Mouse (Mus musculus): ENCODE data around the gene Trim14. TPM values are rescaled to one million over a fixed set of nuclear protein-coding genes. Genes with fewer than 3 reads are reported as not detected.
"Not testable (repeated sequence)": the region's sequence is repeated elsewhere in the genome, so short reads cannot be mapped to it uniquely, and the experiment has no call there.

The Trim14 gene
- total RNA-seq (2014; fragmentation: Nextera tagmentation) (13.0 and 18.7 TPM in 2 replicates), total RNA-seq (2017) (18.2 and 19.5 TPM in 2 replicates), polyA plus RNA-seq (2012) (25.9 and 27.2 TPM in 2 replicates)

GRCm38 (mm10) chr4:46535840-46536361, at the start of gene Trim14:
Trim14 (minus strand) TSS chr4:46536141.
- Histone ChIP-seq H3K4me1 (ENCODE audit: insufficient read depth, low read depth, low read length) (peaks cover 62% of the 10 kb centered on the region), H3K27me3 (ENCODE audit: insufficient read depth, low read length) (no peaks in the 10 kb centered on the region)

DNA sequence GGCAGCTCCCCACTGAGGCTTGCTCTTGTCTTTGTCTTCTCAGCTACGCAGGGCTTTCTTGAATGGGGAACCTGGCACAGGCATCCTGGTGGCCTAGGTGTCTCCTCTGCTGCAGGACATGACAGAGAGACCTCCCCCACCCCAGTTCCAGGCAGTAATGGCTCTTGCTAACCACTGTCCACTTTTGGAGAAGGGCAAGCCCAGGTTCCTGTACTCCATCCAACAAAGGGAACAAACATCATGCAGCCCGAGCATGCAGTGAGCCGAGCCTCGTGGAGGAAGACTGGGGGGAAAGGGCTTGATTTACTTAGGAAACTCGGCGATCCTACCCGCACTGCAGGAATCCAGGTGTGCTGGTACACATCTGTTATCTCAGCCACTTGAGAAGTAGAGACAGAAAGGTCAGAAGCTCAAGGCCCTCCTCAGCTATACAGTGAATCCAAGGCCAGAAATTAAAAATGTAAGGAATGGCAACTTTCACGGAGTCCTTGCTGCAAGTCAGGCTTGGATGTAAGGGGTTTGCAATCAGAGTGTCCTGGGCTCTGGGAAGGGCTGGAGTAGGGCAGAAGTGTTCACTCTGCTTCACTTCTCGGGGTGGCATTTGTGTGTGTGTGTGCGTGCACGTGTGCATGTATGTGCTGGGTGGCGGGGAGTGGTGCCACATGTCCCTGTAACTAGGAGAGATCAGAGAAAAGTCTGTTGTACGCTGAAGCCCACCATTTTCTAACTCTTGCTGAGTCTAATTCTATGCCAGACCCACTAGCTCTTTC, 49.3 kb upstream of the Trim14 start:
- no peaks in the 10 kb centered on the region for H3K27me3 ChIP-seq (ENCODE audit: insufficient read depth, low read length)
- ATAC-seq (ENCODE audit: extremely low read depth, insufficient number of reproducible peaks, low FRiP score, poor library complexity, severe bottlenecking) (no peak), DNase-seq (ENCODE audit: low spot score) (no peak)
- peak overlapping the region; percentile 58; the same call in 1 of the 2 replicates for H3K4me3 ChIP-seq (ENCODE audit: low read depth, low read length)
- TF ChIP-seq TAL1 (conservative IDR thresholded peaks at IDR 0.05; ENCODE audit: low read depth, low read length) (no peak), CTCF (IDR thresholded peaks at IDR 0.05; ENCODE audit: low read depth, low read length) (no peak), POLR2AphosphoS5 (IDR thresholded peaks at IDR 0.05; ENCODE audit: insufficient replicate concordance, low read depth, low read length) (no peak), GATA1 (IDR thresholded peaks at IDR 0.05; ENCODE audit: borderline replicate concordance, low read length) (no peak), GATA2 (IDR thresholded peaks at IDR 0.05; ENCODE audit: borderline replicate concordance, low read depth, low read length) (no peak)
- H3K4me1 ChIP-seq (ENCODE audit: insufficient read depth, low read depth, low read length), result peaks cover 59% of the 10 kb centered on the region
- peaks cover 54% of the 10 kb centered on the region for H3K36me3 ChIP-seq (replicated peaks)
- H3K9me3 ChIP-seq (replicated peaks), result peaks cover 8% of the 10 kb centered on the region

More at GRCm38 (mm10) chr4:46535840-46536361, at the start of gene Trim14:
- no peak for TF ChIP-seq CTCF (IDR thresholded peaks at IDR 0.05; ENCODE audit: low read depth, low read length)
- no peak for TF ChIP-seq GATA2 (IDR thresholded peaks at IDR 0.05; ENCODE audit: borderline replicate concordance, low read depth, low read length)
- TF ChIP-seq GATA1 (IDR thresholded peaks at IDR 0.05; ENCODE audit: borderline replicate concordance, low read length), result no peak
- no peak for TF ChIP-seq POLR2AphosphoS5 (IDR thresholded peaks at IDR 0.05; ENCODE audit: insufficient replicate concordance, low read depth, low read length)
- no peak for TF ChIP-seq TAL1 (conservative IDR thresholded peaks at IDR 0.05; ENCODE audit: low read depth, low read length)
- Histone ChIP-seq H3K36me3 (replicated peaks) (peaks cover 74% of the 10 kb centered on the region), H3K9me3 (replicated peaks) (no peaks in the 10 kb centered on the region), H3K4me3 (ENCODE audit: low read depth, low read length) (peak within 1 kb of the TSS; percentile 87)
- DNase-seq (ENCODE audit: low spot score) (peak; percentile 85), ATAC-seq (ENCODE audit: extremely low read depth, insufficient number of reproducible peaks, low FRiP score, poor library complexity, severe bottlenecking) (peak; percentile 66; the same call in 1 of the 2 replicates)

- not testable (repeated sequence) for H3K27me3 ChIP-seq (ENCODE audit: insufficient read depth, low read length); DNase-seq (ENCODE audit: low spot score); ATAC-seq (ENCODE audit: extremely low read depth, insufficient number of reproducible peaks, low FRiP score, poor library complexity, severe bottlenecking); H3K9me3 ChIP-seq (replicated peaks); H3K4me3 ChIP-seq (ENCODE audit: low read depth, low read length)
- Histone ChIP-seq H3K36me3 (replicated peaks) (peaks cover 47% of the 10 kb centered on the region), H3K4me1 (ENCODE audit: insufficient read depth, low read depth, low read length) (peaks cover 52% of the 10 kb centered on the region)
Observed at GRCm38 (mm10) chr4:46584536-46584935, 48.6 kb upstream of the Trim14 start.

DNA sequence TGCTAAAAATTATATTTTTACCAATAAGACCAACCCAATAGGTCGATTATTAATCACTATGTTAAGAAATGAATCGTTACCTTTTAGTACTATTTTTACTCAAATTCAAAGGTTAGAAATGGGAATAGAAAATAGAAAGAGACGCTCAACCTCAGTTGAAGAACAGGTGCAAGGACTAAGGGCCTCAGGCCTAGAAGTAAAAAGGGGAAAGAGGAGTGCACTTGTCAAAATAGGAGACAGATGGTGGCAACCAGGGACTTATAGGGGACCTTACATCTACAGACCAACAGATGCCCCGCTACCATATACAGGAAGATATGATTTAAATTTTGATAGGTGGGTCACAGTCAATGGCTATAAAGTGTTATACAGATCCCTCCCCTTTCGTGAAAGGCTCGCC, 48.1 kb upstream of the Trim14 start:
- H3K4me1 ChIP-seq (ENCODE audit: insufficient read depth, low read depth, low read length), result peaks cover 48% of the 10 kb centered on the region
- DNase-seq (ENCODE audit: low spot score); H3K27me3 ChIP-seq (ENCODE audit: insufficient read depth, low read length); H3K4me3 ChIP-seq (ENCODE audit: low read depth, low read length): not testable (repeated sequence)
- peak; percentile 22; the same call in 1 of the 2 replicates for ATAC-seq (ENCODE audit: extremely low read depth, insufficient number of reproducible peaks, low FRiP score, poor library complexity, severe bottlenecking)
- peaks cover 10% of the 10 kb centered on the region for H3K9me3 ChIP-seq (replicated peaks)
- H3K36me3 ChIP-seq (replicated peaks), result peaks cover 43% of the 10 kb centered on the region

- not testable (repeated sequence) for H3K27me3 ChIP-seq (ENCODE audit: insufficient read depth, low read length); DNase-seq (ENCODE audit: low spot score); H3K4me3 ChIP-seq (ENCODE audit: low read depth, low read length); ATAC-seq (ENCODE audit: extremely low read depth, insufficient number of reproducible peaks, low FRiP score, poor library complexity, severe bottlenecking)
- H3K9me3 ChIP-seq (replicated peaks), result peaks cover 26% of the 10 kb centered on the region
- peaks cover 27% of the 10 kb centered on the region for H3K36me3 ChIP-seq (replicated peaks)
- peaks cover 28% of the 10 kb centered on the region for H3K4me1 ChIP-seq (ENCODE audit: insufficient read depth, low read depth, low read length)
Observed at GRCm38 (mm10) chr4:46582024-46582423, 46.1 kb upstream of the Trim14 start.

DNA sequence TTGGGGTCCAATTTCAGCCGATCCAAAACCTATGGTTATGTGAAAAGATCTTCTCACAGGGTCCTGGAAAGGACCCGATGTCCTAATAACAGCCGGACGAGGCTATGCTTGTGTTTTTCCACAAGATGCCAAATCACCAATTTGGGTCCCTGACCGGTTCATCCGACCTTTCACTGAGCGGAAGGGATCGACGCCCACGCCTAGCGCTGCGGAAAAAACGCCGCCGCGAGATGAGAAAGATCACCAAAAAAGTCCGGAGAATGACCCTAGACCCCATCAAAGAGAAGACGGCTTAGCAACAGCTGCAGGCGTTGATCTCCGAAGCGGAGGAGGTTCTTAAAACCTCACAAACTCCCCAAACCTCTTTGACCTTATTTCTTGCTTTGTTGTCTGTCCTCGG, 45.6 kb upstream of the Trim14 start:
- DNase-seq (ENCODE audit: low spot score); H3K4me3 ChIP-seq (ENCODE audit: low read depth, low read length); ATAC-seq (ENCODE audit: extremely low read depth, insufficient number of reproducible peaks, low FRiP score, poor library complexity, severe bottlenecking); H3K27me3 ChIP-seq (ENCODE audit: insufficient read depth, low read length): not testable (repeated sequence)
- H3K36me3 ChIP-seq (replicated peaks), result peaks cover 24% of the 10 kb centered on the region
- H3K9me3 ChIP-seq (replicated peaks), result peaks cover 28% of the 10 kb centered on the region
- peaks cover 24% of the 10 kb centered on the region for H3K4me1 ChIP-seq (ENCODE audit: insufficient read depth, low read depth, low read length)

DNA sequence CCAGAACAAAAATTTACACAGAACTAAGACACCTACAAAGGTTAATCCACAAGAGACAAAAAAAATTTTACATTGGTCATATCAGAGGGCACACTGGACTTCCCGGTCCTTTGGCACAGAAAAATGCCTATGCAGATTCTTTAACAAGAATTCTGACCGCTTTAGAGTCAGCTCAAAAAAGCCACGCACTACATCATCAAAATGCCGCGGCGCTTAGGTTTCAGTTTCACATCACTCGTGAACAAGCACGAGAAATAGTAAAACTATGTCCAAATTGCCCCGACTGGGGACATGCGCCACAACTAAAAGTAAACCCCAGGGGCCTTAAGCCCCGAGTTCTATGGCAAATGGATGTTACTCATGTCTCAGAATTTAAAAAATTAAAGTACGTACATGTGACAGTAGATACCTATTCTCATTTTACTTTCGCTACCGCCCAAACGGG, 44.9 kb upstream of the Trim14 start:
- peaks cover 16% of the 10 kb centered on the region for H3K36me3 ChIP-seq (replicated peaks)
- peaks cover 16% of the 10 kb centered on the region for H3K4me1 ChIP-seq (ENCODE audit: insufficient read depth, low read depth, low read length)
- H3K4me3 ChIP-seq (ENCODE audit: low read depth, low read length); DNase-seq (ENCODE audit: low spot score); H3K27me3 ChIP-seq (ENCODE audit: insufficient read depth, low read length); ATAC-seq (ENCODE audit: extremely low read depth, insufficient number of reproducible peaks, low FRiP score, poor library complexity, severe bottlenecking): not testable (repeated sequence)
- H3K9me3 ChIP-seq (replicated peaks), result peaks cover 31% of the 10 kb centered on the region

GRCm38 (mm10) chr4:46578796-46579346, 42.9 kb upstream of the Trim14 start:
- Histone ChIP-seq H3K9me3 (replicated peaks) (peaks cover 31% of the 10 kb centered on the region), H3K36me3 (replicated peaks) (peaks cover 16% of the 10 kb centered on the region), H3K4me1 (ENCODE audit: insufficient read depth, low read depth, low read length) (peaks cover 17% of the 10 kb centered on the region)
- not testable (repeated sequence) for H3K4me3 ChIP-seq (ENCODE audit: low read depth, low read length); H3K27me3 ChIP-seq (ENCODE audit: insufficient read depth, low read length); ATAC-seq (ENCODE audit: extremely low read depth, insufficient number of reproducible peaks, low FRiP score, poor library complexity, severe bottlenecking); DNase-seq (ENCODE audit: low spot score)
